ENCODE assay signal across 8 mouse cellular contexts in genomic region chr1:53784721-53785418, GRCm38 (mm10). TPM values are rescaled to one million over a fixed set of nuclear protein-coding genes. Genes with fewer than 3 reads are reported as not detected.
DNase-seq lines count a peak whose midpoint lies in the region; ATAC-seq and TF ChIP-seq lines count a peak whose summit lies in the region.

Gene Stk17b (minus strand): TSS chr1:53785224.

- ATAC-seq in forebrain, embryonic 12.5 days (ENCODE audit: low FRiP score), result peak; percentile 99
- peak; percentile 89 for ATAC-seq in neutrophil, adult 5-6 weeks (ENCODE audit: extremely low read depth, insufficient number of reproducible peaks, low FRiP score, poor library complexity, severe bottlenecking)

- H3K36me3 ChIP-seq in ES-Bruce4 (ENCODE audit: control insufficient read depth, insufficient read depth, low read length, poor library complexity, severe bottlenecking), result no peaks in the 10 kb centered on the region
- H3K36me3 ChIP-seq in forebrain, embryonic 12.5 days (replicated peaks), result no peaks in the 10 kb centered on the region

- TF ChIP-seq EP300 in ES-Bruce4 (IDR thresholded peaks at IDR 0.05; ENCODE audit: insufficient read depth, low read depth, low read length), result no peak

- no peaks in the 10 kb centered on the region for H3K9me3 ChIP-seq in ES-Bruce4 (replicated peaks; ENCODE audit: control insufficient read depth, insufficient read depth, low read length, poor library complexity, severe bottlenecking)
- H3K9me3 ChIP-seq in forebrain, embryonic 12.5 days, result no peaks in the 10 kb centered on the region

- H3K4me3 ChIP-seq in ES-Bruce4 (ENCODE audit: low read depth, low read length), result peak within 1 kb of the TSS; percentile 94
- H3K4me3 ChIP-seq in forebrain, embryonic 12.5 days (replicated peaks), result peak within 1 kb of the TSS; percentile 85
- peak within 1 kb of the TSS; percentile 72 for H3K4me3 ChIP-seq in lung, adult 2 months (replicated peaks; ENCODE audit: extremely low read depth, low read depth, low read length)

- peak within 1 kb of the TSS; percentile 82 for H3K4me2 ChIP-seq in forebrain, embryonic 12.5 days

- H3K4me1 ChIP-seq in ES-Bruce4 (ENCODE audit: control insufficient read depth, insufficient read depth, low read length), result no peaks in the 10 kb centered on the region
- H3K4me1 ChIP-seq in forebrain, embryonic 12.5 days, result 0 out of 2 replicates have a peak, but pooled peaks cover 5% of the 10 kb centered on the region
- H3K4me1 ChIP-seq in lung, adult 2 months (ENCODE audit: control insufficient read depth, insufficient read depth, low read length), result no peaks in the 10 kb centered on the region

- DNase-seq in c-Kit-positive CD71-positive TER-119-positive erythroid progenitor cells, embryonic 14.5 days (ENCODE audit: low spot score), result peak; percentile 91
- peak; percentile 93 to 94 for DNase-seq in heart, postnatal 10 days
- DNase-seq in large intestine, adult 2 months (ENCODE audit: low read depth, low spot score), result peak; percentile 70
- DNase-seq in lung, adult 2 months, result peak; percentile 79
- peak; percentile 83 to 86 for DNase-seq in thymus, adult 18-20 months

- under 1% methylated on average over 75 of the region's 81 CpGs for WGBS in forebrain, embryonic 12.5 days
- WGBS in large intestine, adult 2 months, result under 1% methylated on average over 80 of the region's 81 CpGs
- under 1% methylated on average over 75 of the region's 81 CpGs for WGBS in lung, adult 2 months

- no peak for TF ChIP-seq CTCF in ES-Bruce4 (IDR thresholded peaks at IDR 0.05; ENCODE audit: low read depth, low read length)
- no peak for TF ChIP-seq CTCF in lung, adult 2 months (IDR thresholded peaks at IDR 0.05; ENCODE audit: insufficient read depth, low read length)

- no peak within 1 kb of the TSS for H3K27ac ChIP-seq in ES-Bruce4 (ENCODE audit: insufficient read depth, low read length)
- peak within 1 kb of the TSS; percentile 71 for H3K27ac ChIP-seq in forebrain, embryonic 12.5 days

- H3K27me3 ChIP-seq in ES-Bruce4 (ENCODE audit: control insufficient read depth, insufficient read depth, low read length, poor library complexity, severe bottlenecking), result no peaks in the 10 kb centered on the region
- H3K27me3 ChIP-seq in forebrain, embryonic 12.5 days, result 0 out of 2 replicates have a peak, but pooled peaks cover 2% of the 10 kb centered on the region

- peak within 1 kb of the TSS; percentile 65 for H3K9ac ChIP-seq in ES-Bruce4 (ENCODE audit: low read depth, poor library complexity, severe bottlenecking)
- H3K9ac ChIP-seq in forebrain, embryonic 12.5 days, result peak within 1 kb of the TSS; percentile 71

- intact Hi-C loops in heart, postnatal 10 days (cut with DNase I), result loop anchor here (2.0 to 10.0 kb wide), 2 partner anchors 38 to 100 kb away; no protein-coding TSS in a partner anchor

- peak; percentile 87 for TF ChIP-seq POLR2A in ES-Bruce4 (IDR thresholded peaks at IDR 0.05; ENCODE audit: insufficient read depth, low read length)
- TF ChIP-seq POLR2A in lung, adult 2 months (IDR thresholded peaks at IDR 0.05; ENCODE audit: borderline replicate concordance, extremely low read depth, low read depth, low read length), result peak; percentile 88

RNA-seq across cellular contexts. Expression of gene Stk17b, which starts in this region (rescaled TPM):
- polyA plus RNA-seq in ES-Bruce4 (2011; ENCODE audit: insufficient read depth, insufficient read length, low read depth, missing spikeins), result 47.2 and 48.1 TPM in 2 replicates
- polyA plus RNA-seq in forebrain, embryonic 12.5 days (2016; fragmentation: Nextera tagmentation; extraction: Ambion mirVana), result 11.1 and 12.3 TPM in 2 replicates
- 10 to 100 TPM; 14.7 to 17.4 TPM for total RNA-seq in heart, postnatal 10 days (2021)
- polyA plus RNA-seq in large intestine, adult 2 months (2012; rRNA removed), result 14.5 and 21.2 TPM in 2 replicates
- polyA plus RNA-seq in lung, adult 2 months (2012; rRNA removed), result 6.5 and 9.3 TPM in 2 replicates
- 1,289 and 1,302 TPM in 2 replicates for total RNA-seq in neutrophil, adult 5-6 weeks (2017)

Comparison
In these comparisons a context has a peak if more than half of its experiments do, and no peak if none do; other contexts are left out.
1. RNA of gene Stk17b (total RNA-seq): 1,289 to 1,302 TPM in neutrophil, adult 5-6 weeks; 14.7 to 17.4 TPM in heart, postnatal 10 days; every median in the first group is over 10 times any median in the second.
2. Peak in every context shown above with its lines, with median percentiles within 50 percentile points of each other: H3K4me3 ChIP-seq and DNase-seq.